10 mouse cellular contexts compared by ENCODE assay signal in the genomic region with DNA sequence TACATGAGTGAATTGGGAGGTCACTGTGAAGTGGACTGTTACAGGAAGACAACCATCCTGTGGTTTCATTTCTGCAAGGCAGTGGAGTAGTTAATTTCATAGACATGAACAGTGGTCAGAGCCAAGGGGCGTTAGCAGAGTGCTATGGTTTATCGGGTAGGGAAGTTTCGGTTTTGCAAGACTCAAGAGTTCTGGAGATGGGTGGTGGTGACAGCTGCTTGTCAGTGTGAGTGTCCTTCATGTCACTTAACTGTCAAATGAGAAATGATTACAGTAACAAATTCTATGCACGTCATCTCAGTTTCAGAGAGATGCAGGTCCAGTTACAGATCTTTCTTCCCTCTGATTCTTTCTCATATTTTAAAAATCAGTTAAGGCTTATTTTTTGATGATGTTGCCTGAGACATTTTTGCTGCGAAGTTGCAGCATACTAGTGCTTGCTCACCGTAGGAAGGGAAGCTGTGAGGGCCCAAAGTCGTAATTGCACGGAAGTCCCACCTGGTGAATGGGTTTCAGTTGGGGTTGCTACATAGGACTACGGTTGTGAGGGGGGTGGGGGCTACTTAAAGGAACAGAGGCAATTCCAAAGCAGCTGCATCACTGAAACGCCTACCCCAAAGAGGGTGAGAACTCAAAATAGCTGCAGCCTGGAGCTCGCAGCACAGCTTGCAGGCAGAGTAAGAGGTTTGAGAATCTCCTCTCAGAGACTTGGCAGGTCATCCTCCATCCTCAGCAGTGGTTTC. TPM values are rescaled to one million over a fixed set of nuclear protein-coding genes. Genes with fewer than 3 reads are reported as not detected.
A peak's percentile ranks its signal among the peaks of the same experiment; 100 is the strongest.
DNase-seq lines count a peak whose midpoint lies in the region; ATAC-seq and TF ChIP-seq lines count a peak whose summit lies in the region.
"Had no signal": no experiment of that assay in that cellular context is flagged by ENCODE, and none has a peak within 500 bp of the region (broad histone marks: within the 10 kb centered on the region; RNA-seq: fewer than 3 reads in every experiment).

No protein-coding gene starts in this region.

- POLR2A ChIA-PET in Patski (lab: Charles Lee): no interaction called here

- peak overlapping the region; percentile 20 for H3K4me3 ChIP-seq in heart, embryonic 12.5 days
- H3K4me3 ChIP-seq in liver, postnatal 0 days (ENCODE audit: low read depth, low read length): peak overlapping the region; percentile 15
- H3K4me3 ChIP-seq: limb, embryonic 12.5 days had no signal

- peaks cover 5% of the 10 kb centered on the region for H3K9me3 ChIP-seq in heart, embryonic 12.5 days (replicated peaks)
- H3K9me3 ChIP-seq in liver, postnatal 0 days (ENCODE audit: low read length): no peaks in the 10 kb centered on the region
- H3K9me3 ChIP-seq: limb, embryonic 12.5 days had no signal

- no peak for TF ChIP-seq EP300 in liver, postnatal 0 days (IDR thresholded peaks at IDR 0.05; ENCODE audit: low read depth)

- DNase-seq in heart, postnatal 14 days: no peak
- no peak for DNase-seq in Patski (ENCODE audit: low read depth, low spot score)
- DNase-seq in liver, postnatal 0 days: peak; percentile 38
- DNase-seq in spleen, postnatal 36 days (ENCODE audit: low spot score in 2 of 2): peak; percentile 54 to 70
- no peak for DNase-seq in kidney, adult 9 months
- DNase-seq in adrenal gland, postnatal 4 days (ENCODE audit: low spot score in 2 of 2): no peak
- no peak for DNase-seq in ovary, adult 18-20 months (ENCODE audit: low spot score)
- DNase-seq: cerebellum, adult 9-10 months had no signal

- no peak for TF ChIP-seq CTCF in Patski (IDR thresholded peaks at IDR 0.05)
- TF ChIP-seq CTCF in liver, postnatal 0 days (IDR thresholded peaks at IDR 0.05; ENCODE audit: low read depth): no peak

- H3K36me3 ChIP-seq in heart, embryonic 12.5 days: no peaks in the 10 kb centered on the region
- H3K36me3 ChIP-seq in liver, postnatal 0 days (replicated peaks; ENCODE audit: insufficient read depth, low read length): no peaks in the 10 kb centered on the region
- H3K36me3 ChIP-seq: limb, embryonic 12.5 days had no signal

- H3K27me3 ChIP-seq in heart, embryonic 12.5 days (replicated peaks): no peaks in the 10 kb centered on the region
- no peaks in the 10 kb centered on the region for H3K27me3 ChIP-seq in Patski
- H3K27me3 ChIP-seq in liver, postnatal 0 days (ENCODE audit: insufficient read depth, low read length): no peaks in the 10 kb centered on the region
- H3K27me3 ChIP-seq: limb, embryonic 12.5 days had no signal

- 44% methylated on average over 11 of the region's 11 CpGs for WGBS in heart, embryonic 12.5 days
- 29% methylated on average over 11 of the region's 11 CpGs for WGBS in liver, postnatal 0 days (ENCODE audit: insufficient replicate concordance)

- in situ Hi-C loops in Patski (cut with MboI; ENCODE audit: low pct_unique_long_range_greater_than_20kb): no loop called here

- intact Hi-C loops in heart, postnatal 14 days (cut with DNase I): no loop called here

- H3K4me1 ChIP-seq in heart, embryonic 12.5 days (replicated peaks): peaks cover 30% of the 10 kb centered on the region
- H3K4me1 ChIP-seq in liver, postnatal 0 days (ENCODE audit: insufficient read depth): peaks cover 7% of the 10 kb centered on the region
- H3K4me1 ChIP-seq: limb, embryonic 12.5 days had no signal

- ATAC-seq in heart, embryonic 12.5 days (ENCODE audit: insufficient number of reproducible peaks, low FRiP score): no peak
- peak; percentile 54 for ATAC-seq in Patski
- ATAC-seq in liver, postnatal 0 days: peak; percentile 80

- H3K27ac ChIP-seq in heart, embryonic 12.5 days (ENCODE audit: poor library complexity, severe bottlenecking): no peak overlapping the region
- peak overlapping the region; percentile 55; the same call in 1 of the 2 replicates for H3K27ac ChIP-seq in liver, postnatal 0 days (ENCODE audit: low read depth)
- H3K27ac ChIP-seq: limb, embryonic 12.5 days had no signal

- H3K4me2 ChIP-seq in heart, embryonic 12.5 days: peak overlapping the region; percentile 62
- H3K4me2 ChIP-seq in liver, postnatal 0 days (ENCODE audit: low read depth, low read length): peak overlapping the region; percentile 60
- H3K4me2 ChIP-seq: limb, embryonic 12.5 days had no signal

- CTCF ChIA-PET in Patski (lab: Charles Lee): interaction anchor here (1.1 kb wide), 1 partner anchor 18 kb away, joined by 3 read pairs; no protein-coding TSS in a partner anchor

- H3K9ac ChIP-seq in heart, embryonic 12.5 days: no peak overlapping the region
- no peak overlapping the region for H3K9ac ChIP-seq in liver, postnatal 0 days (replicated peaks)
- H3K9ac ChIP-seq: limb, embryonic 12.5 days had no signal

RNA-seq across cellular contexts. Expression of gene Cers6, which starts 46.7 kb away (rescaled TPM):
- 25.4 and 26.9 TPM in 2 replicates for polyA plus RNA-seq in heart, embryonic 12.5 days (2016; fragmentation: Nextera tagmentation; extraction: Ambion mirVana)
- 10 to 100 TPM; 14.1 to 14.7 TPM for total RNA-seq in heart, postnatal 14 days (2021)
- polyA plus RNA-seq in Patski (2021): 24.8 TPM
- polyA plus RNA-seq in liver, postnatal 0 days (2015; fragmentation: Nextera tagmentation; extraction: Ambion mirVana): 6.1 and 8.2 TPM in 2 replicates
- total RNA-seq in adrenal gland, postnatal 4 days (2021): 10 to 100 TPM; 14.6 to 17.4 TPM

Comparison
In these comparisons a context has a peak if more than half of its experiments do, and no peak if none do; other contexts are left out.
1. DNase-seq: peak in liver, postnatal 0 days (single experiment) and spleen, postnatal 36 days (2 of 2); none in heart, postnatal 14 days (0 of 2), Patski (single experiment), kidney, adult 9 months (single experiment), adrenal gland, postnatal 4 days (0 of 2) and ovary, adult 18-20 months (single experiment).